Mouse (Mus musculus): Measurements from ENCODE around the gene Srsf3. TPM values are rescaled to one million over a fixed set of nuclear protein-coding genes. Genes with fewer than 3 reads are reported as not detected.

Srsf3 gene
- polyA plus RNA-seq, 1 experiment, result 214 TPM

- no peak overlapping the region for H3K27ac ChIP-seq (ENCODE audit: control insufficient read depth, insufficient read depth, low read depth, low read length, poor library complexity)
- TF ChIP-seq CTCF (IDR thresholded peaks at IDR 0.05; ENCODE audit: control insufficient read depth, insufficient read depth, low read length) (no peak), POLR2A (IDR thresholded peaks at IDR 0.05; ENCODE audit: borderline replicate concordance, control insufficient read depth, low read depth, low read length) (no peak)
- no peak overlapping the region for H3K4me3 ChIP-seq (replicated peaks; ENCODE audit: control insufficient read depth, low read depth, low read length)
- WGBS, result 71% methylated on average over 4 of the region's 4 CpGs
- H3K4me1 ChIP-seq (ENCODE audit: control insufficient read depth, insufficient read depth, low read length), result no peaks in the 10 kb centered on the region
These were observed 54.5 kb downstream of the Srsf3 start for GRCm38 (mm10) chr17:29086916-29087315.

GRCm38 (mm10) chr17:29090776-29091175, 58.3 kb downstream of the Srsf3 start, which contains the start of gene Cdkn1a:
Gene Cdkn1a, plus strand, starts transcription at chr17:29090976.
- no peak for TF ChIP-seq CTCF (IDR thresholded peaks at IDR 0.05; ENCODE audit: control insufficient read depth, insufficient read depth, low read length)
- TF ChIP-seq POLR2A (IDR thresholded peaks at IDR 0.05; ENCODE audit: borderline replicate concordance, control insufficient read depth, low read depth, low read length), result no peak
- 74% methylated on average over 3 of the region's 3 CpGs for WGBS
- peaks cover 3% of the 10 kb centered on the region; the same call in 1 of the 2 replicates for H3K4me1 ChIP-seq (ENCODE audit: control insufficient read depth, insufficient read depth, low read length)
- H3K4me3 ChIP-seq (replicated peaks; ENCODE audit: control insufficient read depth, low read depth, low read length), result no peak within 1 kb of the TSS
- H3K27ac ChIP-seq (ENCODE audit: control insufficient read depth, insufficient read depth, low read depth, low read length, poor library complexity), result no peak within 1 kb of the TSS

GRCm38 (mm10) chr17:29091348-29091944, 59.0 kb downstream of the Srsf3 start:
- Histone ChIP-seq H3K4me1 (ENCODE audit: control insufficient read depth, insufficient read depth, low read length) (peaks cover 3% of the 10 kb centered on the region; the same call in 1 of the 2 replicates), H3K27ac (ENCODE audit: control insufficient read depth, insufficient read depth, low read depth, low read length, poor library complexity) (no peak overlapping the region), H3K4me3 (replicated peaks; ENCODE audit: control insufficient read depth, low read depth, low read length) (no peak overlapping the region)
- TF ChIP-seq CTCF (IDR thresholded peaks at IDR 0.05; ENCODE audit: control insufficient read depth, insufficient read depth, low read length) (no peak), POLR2A (IDR thresholded peaks at IDR 0.05; ENCODE audit: borderline replicate concordance, control insufficient read depth, low read depth, low read length) (no peak)
- WGBS, result 75% methylated on average over 6 of the region's 6 CpGs

GRCm38 (mm10) chr17:29092497-29092896, 60.1 kb downstream of the Srsf3 start:
- H3K4me1 ChIP-seq (ENCODE audit: control insufficient read depth, insufficient read depth, low read length), result peaks cover 3% of the 10 kb centered on the region; the same call in 1 of the 2 replicates

More at GRCm38 (mm10) chr17:29092497-29092896, 60.1 kb downstream of the Srsf3 start:
- Histone ChIP-seq H3K4me3 (replicated peaks; ENCODE audit: control insufficient read depth, low read depth, low read length) (no peak overlapping the region), H3K27ac (ENCODE audit: control insufficient read depth, insufficient read depth, low read depth, low read length, poor library complexity) (no peak overlapping the region)
- WGBS, result 70% methylated on average over 5 of the region's 5 CpGs
- TF ChIP-seq POLR2A (IDR thresholded peaks at IDR 0.05; ENCODE audit: borderline replicate concordance, control insufficient read depth, low read depth, low read length) (no peak), CTCF (IDR thresholded peaks at IDR 0.05; ENCODE audit: control insufficient read depth, insufficient read depth, low read length) (no peak)

Other genes with a start within 250 kb of the Srsf3 start
- 117 and 133 TPM in 2 replicates for gene Brpf3, start 231.5 kb upstream of the Srsf3 start, polyA plus RNA-seq (2011; ENCODE audit: insufficient read depth, insufficient read length, low replicate concordance, missing spikeins)
- gene Pnpla1, start 174.2 kb upstream of the Srsf3 start, polyA plus RNA-seq (2011; ENCODE audit: insufficient read depth, insufficient read length, low replicate concordance, missing spikeins), result 0.67 TPM in 1 of 2 replicates, not detected in the other
- 0.29 TPM in 1 of 2 replicates, not detected in the other for gene 4930539E08Rik, start 117.3 kb upstream of the Srsf3 start, polyA plus RNA-seq (2011; ENCODE audit: insufficient read depth, insufficient read length, low replicate concordance, missing spikeins)
- 1.3 TPM in 1 of 2 replicates, not detected in the other for gene Pxt1, start 88.8 kb upstream of the Srsf3 start, polyA plus RNA-seq (2011; ENCODE audit: insufficient read depth, insufficient read length, low replicate concordance, missing spikeins)
- gene Kctd20, start 80.7 kb upstream of the Srsf3 start, polyA plus RNA-seq (2011; ENCODE audit: insufficient read depth, insufficient read length, low replicate concordance, missing spikeins), result 50.2 and 81.5 TPM in 2 replicates
- 139 and 214 TPM in 2 replicates for gene Stk38, start 24.6 kb upstream of the Srsf3 start, polyA plus RNA-seq (2011; ENCODE audit: insufficient read depth, insufficient read length, low replicate concordance, missing spikeins)
- gene Cdkn1a, start 58.3 kb downstream of the Srsf3 start, polyA plus RNA-seq (2011; ENCODE audit: insufficient read depth, insufficient read length, low replicate concordance, missing spikeins), result 5.2 and 27.7 TPM in 2 replicates
- 217 and 514 TPM in 2 replicates for gene Rab44, start 81.5 kb downstream of the Srsf3 start, polyA plus RNA-seq (2011; ENCODE audit: insufficient read depth, insufficient read length, low replicate concordance, missing spikeins)
- 0.50 and 0.92 TPM in 2 replicates for gene Cpne5, start 205.5 kb downstream of the Srsf3 start, polyA plus RNA-seq (2011; ENCODE audit: insufficient read depth, insufficient read length, low replicate concordance, missing spikeins)
- 36.2 and 51.6 TPM in 2 replicates for gene Ppil1, start 231.6 kb downstream of the Srsf3 start, polyA plus RNA-seq (2011; ENCODE audit: insufficient read depth, insufficient read length, low replicate concordance, missing spikeins)
- 35.1 and 81.6 TPM in 2 replicates for gene BC004004, start 236.2 kb downstream of the Srsf3 start, polyA plus RNA-seq (2011; ENCODE audit: insufficient read depth, insufficient read length, low replicate concordance, missing spikeins)

Data from bone marrow, adult 2 months (tissue).